ENCODE assay signal across 18 mouse cellular contexts in genomic region chr14:104389297-104390071, GRCm38 (mm10).
DNase-seq lines count a peak whose midpoint lies in the region; ATAC-seq lines count a peak whose summit lies in the region.
"Had no signal": no experiment of that assay in that cellular context is flagged by ENCODE, and none has a peak within 500 bp of the region (broad histone marks: within the 10 kb centered on the region; RNA-seq: fewer than 3 reads in every experiment).

No protein-coding gene starts in this region.

- no peak for DNase-seq in hindbrain, embryonic 10.5 days (ENCODE audit: low spot score)
- DNase-seq: adrenal gland, postnatal 14 days; cerebellum, adult 18-20 months; cerebellum, adult 9-11 months; cerebellum, postnatal 36 days; gastrocnemius, postnatal 36 days; heart, adult 11 months; heart, postnatal 36 days had no signal

- WGBS in forebrain, embryonic 13.5 days = 67% methylated on average over 8 of the region's 8 CpGs
- 60% methylated on average over 8 of the region's 8 CpGs for WGBS in forebrain, embryonic 16.5 days
- WGBS in hindbrain, embryonic 13.5 days = 54% methylated on average over 8 of the region's 8 CpGs
- WGBS in hindbrain, embryonic 10.5 days = 75% methylated on average over 8 of the region's 8 CpGs
- WGBS in neural tube, embryonic 14.5 days = 58% methylated on average over 8 of the region's 8 CpGs
- 55% methylated on average over 8 of the region's 8 CpGs for WGBS in neural tube, embryonic 15.5 days
- 46% methylated on average over 8 of the region's 8 CpGs for WGBS in midbrain, embryonic 16.5 days
- 77% methylated on average over 8 of the region's 8 CpGs for WGBS in intestine, embryonic 15.5 days

- H3K27me3 ChIP-seq in forebrain, embryonic 13.5 days = no peaks in the 10 kb centered on the region
- no peaks in the 10 kb centered on the region for H3K27me3 ChIP-seq in forebrain, embryonic 16.5 days (replicated peaks; ENCODE audit: control insufficient read depth, insufficient read depth, low read length)
- H3K27me3 ChIP-seq in hindbrain, embryonic 13.5 days = no peaks in the 10 kb centered on the region
- no peaks in the 10 kb centered on the region for H3K27me3 ChIP-seq in hindbrain, embryonic 10.5 days (ENCODE audit: insufficient read depth, poor library complexity, severe bottlenecking)
- no peaks in the 10 kb centered on the region for H3K27me3 ChIP-seq in neural tube, embryonic 14.5 days (ENCODE audit: control insufficient read depth, insufficient read depth, low read length)
- no peaks in the 10 kb centered on the region for H3K27me3 ChIP-seq in neural tube, embryonic 15.5 days (replicated peaks)
- H3K27me3 ChIP-seq in midbrain, embryonic 16.5 days (ENCODE audit: control insufficient read depth, insufficient read depth, low read depth, low read length) = no peaks in the 10 kb centered on the region
- no peaks in the 10 kb centered on the region for H3K27me3 ChIP-seq in intestine, embryonic 15.5 days (replicated peaks)
- H3K27me3 ChIP-seq: heart, embryonic 13.5 days had no signal

- no peak overlapping the region for H3K9ac ChIP-seq in forebrain, embryonic 13.5 days
- no peak overlapping the region for H3K9ac ChIP-seq in forebrain, embryonic 16.5 days (replicated peaks; ENCODE audit: low read depth, low read length)
- no peak overlapping the region for H3K9ac ChIP-seq in hindbrain, embryonic 13.5 days
- H3K9ac ChIP-seq in neural tube, embryonic 14.5 days (replicated peaks; ENCODE audit: low read depth, low read length) = no peak overlapping the region
- no peak overlapping the region for H3K9ac ChIP-seq in neural tube, embryonic 15.5 days (replicated peaks)
- no peak overlapping the region for H3K9ac ChIP-seq in midbrain, embryonic 16.5 days (ENCODE audit: low read depth, low read length)
- H3K9ac ChIP-seq in intestine, embryonic 15.5 days = no peak overlapping the region
- H3K9ac ChIP-seq: heart, embryonic 13.5 days had no signal

- ATAC-seq in forebrain, embryonic 13.5 days = 0 out of 2 replicates have a peak, but pooled peaks have one; percentile 36
- ATAC-seq in forebrain, embryonic 16.5 days = no peak
- peak; percentile 68; the same call in 1 of the 2 replicates for ATAC-seq in hindbrain, embryonic 13.5 days (ENCODE audit: low FRiP score)
- ATAC-seq in neural tube, embryonic 14.5 days (ENCODE audit: low read depth) = peak; percentile 76
- ATAC-seq in neural tube, embryonic 15.5 days (ENCODE audit: low FRiP score) = no peak
- ATAC-seq in midbrain, embryonic 16.5 days = peak; percentile 62; the same call in 1 of the 2 replicates
- ATAC-seq in intestine, embryonic 15.5 days = no peak
- ATAC-seq: intestine, embryonic 16.5 days had no signal

- H3K4me2 ChIP-seq in forebrain, embryonic 13.5 days = no peak overlapping the region
- H3K4me2 ChIP-seq in forebrain, embryonic 16.5 days (ENCODE audit: low read length) = no peak overlapping the region
- no peak overlapping the region for H3K4me2 ChIP-seq in hindbrain, embryonic 13.5 days
- no peak overlapping the region for H3K4me2 ChIP-seq in neural tube, embryonic 14.5 days (ENCODE audit: low read depth, low read length)
- no peak overlapping the region for H3K4me2 ChIP-seq in neural tube, embryonic 15.5 days
- H3K4me2 ChIP-seq in midbrain, embryonic 16.5 days (ENCODE audit: low read length) = no peak overlapping the region
- no peak overlapping the region for H3K4me2 ChIP-seq in intestine, embryonic 15.5 days (replicated peaks)
- H3K4me2 ChIP-seq: heart, embryonic 13.5 days had no signal

- H3K27ac ChIP-seq in forebrain, embryonic 13.5 days = no peak overlapping the region
- H3K27ac ChIP-seq in forebrain, embryonic 16.5 days (ENCODE audit: low read length) = no peak overlapping the region
- H3K27ac ChIP-seq in hindbrain, embryonic 13.5 days = peak overlapping the region; percentile 55; the same call in 1 of the 2 replicates
- H3K27ac ChIP-seq in hindbrain, embryonic 10.5 days = no peak overlapping the region
- H3K27ac ChIP-seq in neural tube, embryonic 14.5 days (ENCODE audit: low read depth, low read length) = no peak overlapping the region; the same call in 1 of the 2 replicates
- no peak overlapping the region for H3K27ac ChIP-seq in neural tube, embryonic 15.5 days (replicated peaks)
- no peak overlapping the region for H3K27ac ChIP-seq in midbrain, embryonic 16.5 days (ENCODE audit: low read length)
- no peak overlapping the region for H3K27ac ChIP-seq in intestine, embryonic 15.5 days
- H3K27ac ChIP-seq: embryonic facial prominence, embryonic 10.5 days; heart, embryonic 13.5 days had no signal

- no peak overlapping the region for H3K4me3 ChIP-seq in forebrain, embryonic 13.5 days
- no peak overlapping the region for H3K4me3 ChIP-seq in forebrain, embryonic 16.5 days (replicated peaks; ENCODE audit: low read length)
- H3K4me3 ChIP-seq in hindbrain, embryonic 13.5 days = no peak overlapping the region
- no peak overlapping the region for H3K4me3 ChIP-seq in hindbrain, embryonic 10.5 days
- H3K4me3 ChIP-seq in neural tube, embryonic 14.5 days (ENCODE audit: low read depth, low read length) = no peak overlapping the region
- no peak overlapping the region for H3K4me3 ChIP-seq in neural tube, embryonic 15.5 days (replicated peaks)
- H3K4me3 ChIP-seq in midbrain, embryonic 16.5 days (ENCODE audit: low read depth, low read length) = no peak overlapping the region
- no peak overlapping the region for H3K4me3 ChIP-seq in intestine, embryonic 15.5 days (replicated peaks)
- H3K4me3 ChIP-seq: embryonic facial prominence, embryonic 10.5 days; heart, embryonic 13.5 days had no signal

- no peaks in the 10 kb centered on the region for H3K36me3 ChIP-seq in forebrain, embryonic 13.5 days (ENCODE audit: poor library complexity, severe bottlenecking)
- H3K36me3 ChIP-seq in forebrain, embryonic 16.5 days (ENCODE audit: control insufficient read depth, insufficient read depth) = no peaks in the 10 kb centered on the region
- H3K36me3 ChIP-seq in hindbrain, embryonic 13.5 days = no peaks in the 10 kb centered on the region
- H3K36me3 ChIP-seq in hindbrain, embryonic 10.5 days = no peaks in the 10 kb centered on the region
- no peaks in the 10 kb centered on the region for H3K36me3 ChIP-seq in neural tube, embryonic 14.5 days (ENCODE audit: control insufficient read depth, insufficient read depth, low read length)
- no peaks in the 10 kb centered on the region for H3K36me3 ChIP-seq in neural tube, embryonic 15.5 days
- H3K36me3 ChIP-seq in midbrain, embryonic 16.5 days (ENCODE audit: control insufficient read depth, insufficient read depth, low read length) = no peaks in the 10 kb centered on the region
- H3K36me3 ChIP-seq in intestine, embryonic 15.5 days = no peaks in the 10 kb centered on the region
- H3K36me3 ChIP-seq: embryonic facial prominence, embryonic 10.5 days; heart, embryonic 13.5 days had no signal

- no peaks in the 10 kb centered on the region for H3K9me3 ChIP-seq in forebrain, embryonic 13.5 days (replicated peaks)
- no peaks in the 10 kb centered on the region for H3K9me3 ChIP-seq in forebrain, embryonic 16.5 days (ENCODE audit: control insufficient read depth, low read length)
- no peaks in the 10 kb centered on the region for H3K9me3 ChIP-seq in hindbrain, embryonic 13.5 days
- H3K9me3 ChIP-seq in hindbrain, embryonic 10.5 days = peaks cover 2% of the 10 kb centered on the region; the same call in 1 of the 2 replicates
- H3K9me3 ChIP-seq in neural tube, embryonic 14.5 days (ENCODE audit: control insufficient read depth, low read length) = no peaks in the 10 kb centered on the region
- H3K9me3 ChIP-seq in neural tube, embryonic 15.5 days (replicated peaks) = no peaks in the 10 kb centered on the region
- no peaks in the 10 kb centered on the region for H3K9me3 ChIP-seq in midbrain, embryonic 16.5 days (replicated peaks; ENCODE audit: control insufficient read depth, low read length, poor library complexity, severe bottlenecking)
- H3K9me3 ChIP-seq in intestine, embryonic 15.5 days = no peaks in the 10 kb centered on the region
- H3K9me3 ChIP-seq: embryonic facial prominence, embryonic 10.5 days had no signal

- H3K4me1 ChIP-seq in forebrain, embryonic 13.5 days = no peaks in the 10 kb centered on the region
- H3K4me1 ChIP-seq in forebrain, embryonic 16.5 days (replicated peaks; ENCODE audit: control insufficient read depth, insufficient read depth, low read length) = no peaks in the 10 kb centered on the region
- H3K4me1 ChIP-seq in hindbrain, embryonic 13.5 days (replicated peaks) = peaks cover 6% of the 10 kb centered on the region; the same call in 1 of the 2 replicates
- peaks cover 5% of the 10 kb centered on the region for H3K4me1 ChIP-seq in hindbrain, embryonic 10.5 days (replicated peaks)
- no peaks in the 10 kb centered on the region for H3K4me1 ChIP-seq in neural tube, embryonic 14.5 days (ENCODE audit: control insufficient read depth, insufficient read depth, low read length)
- no peaks in the 10 kb centered on the region for H3K4me1 ChIP-seq in neural tube, embryonic 15.5 days
- H3K4me1 ChIP-seq in midbrain, embryonic 16.5 days (ENCODE audit: control insufficient read depth, insufficient read depth, low read length) = peaks cover 3% of the 10 kb centered on the region; the same call in 1 of the 2 replicates
- no peaks in the 10 kb centered on the region for H3K4me1 ChIP-seq in intestine, embryonic 15.5 days (replicated peaks)
- H3K4me1 ChIP-seq: heart, embryonic 13.5 days had no signal

Comparison
In these comparisons a context has a peak if more than half of its experiments do, and no peak if none do; other contexts are left out.
1. ATAC-seq: peak in forebrain, embryonic 13.5 days (single experiment), hindbrain, embryonic 13.5 days (single experiment), neural tube, embryonic 14.5 days (single experiment) and midbrain, embryonic 16.5 days (single experiment); none in forebrain, embryonic 16.5 days (single experiment), neural tube, embryonic 15.5 days (single experiment) and intestine, embryonic 15.5 days (single experiment).